Mouse (Mus musculus) hindbrain, embryonic 12.5 days (tissue): ENCODE results near the gene Pgpep1. TPM values are rescaled to one million over a fixed set of nuclear protein-coding genes. Genes with fewer than 3 reads are reported as not detected.

Experiments used
- ATAC-seq: fragments of 200-750 bp; cut with Nextera tagmentation; 2 replicates; pipeline ENCODE4 v1.8.0; 2017; ENCODE audit warnings: moderate TSS enrichment; ENCODE audit not compliant: low FRiP score
- H3K27ac ChIP-seq: fragments of 300-500 bp; sonication (generic); 2 replicates; pipeline ENCODE4 v1.5.1; 2016; ENCODE audit warnings: mild to moderate bottlenecking
- H3K27me3 ChIP-seq: fragments of 300-500 bp; sonication (generic); 2 replicates; pipeline ENCODE4 v1.6.1; 2016; ENCODE audit warnings: mild to moderate bottlenecking
- H3K36me3 ChIP-seq: fragments of 300-500 bp; sonication (generic); 2 replicates; pipeline ENCODE4 v1.6.1; 2016; ENCODE audit warnings: mild to moderate bottlenecking
- H3K4me1 ChIP-seq: fragments of 300-500 bp; sonication (generic); 2 replicates; pipeline ENCODE4 v1.6.1; 2016
- H3K4me2 ChIP-seq: fragments of 300-500 bp; sonication (generic); replicated peaks from 2 replicates; pipeline ENCODE4 v1.6.1; 2016; ENCODE audit warnings: mild to moderate bottlenecking
- H3K4me3 ChIP-seq: fragments of 300-500 bp; sonication (generic); 2 replicates; pipeline ENCODE4 v1.5.1; 2016; ENCODE audit warnings: mild to moderate bottlenecking
- H3K9ac ChIP-seq: fragments of 300-500 bp; sonication (generic); 2 replicates; pipeline ENCODE4 v1.6.1; 2016; ENCODE audit warnings: mild to moderate bottlenecking, moderate library complexity
- H3K9me3 ChIP-seq: fragments of 300-500 bp; sonication (generic); replicated peaks from 2 replicates; pipeline ENCODE4 v1.6.1; 2016; ENCODE audit warnings: mild to moderate bottlenecking
- WGBS: fragments of 180-500 bp; shearing (Covaris S2); methylation state at CpG from one replicate; pipeline ENCODE4 v1.1.7; 2016; 5-methylcytosine and 5-hydroxymethylcytosine counted together
- polyA plus RNA-seq: library from polyadenylated mRNA; unstranded; fragments of >200 nt; fragmentation: Nextera tagmentation; extraction: Ambion mirVana; gene quantifications from 2 replicates; pipeline ENCODE4 v1.2.1, GENCODE M21; 2016

The Pgpep1 gene
- polyA plus RNA-seq, 1 experiment from 2014 or later: 125 TPM

- H3K9ac ChIP-seq: peak within 1 kb of the TSS; percentile 100
- no peaks in the 10 kb centered on the region for H3K27me3 ChIP-seq
- H3K36me3 ChIP-seq: peaks cover 11% of the 10 kb centered on the region
- peak within 1 kb of the TSS; percentile 68 for H3K4me2 ChIP-seq
- peak within 1 kb of the TSS; percentile 98 for H3K27ac ChIP-seq
- H3K4me1 ChIP-seq: peaks cover 57% of the 10 kb centered on the region
- ATAC-seq: peak; percentile 89
- WGBS: under 1% methylated on average over 55 of the region's 69 CpGs
- peak within 1 kb of the TSS; percentile 99 for H3K4me3 ChIP-seq
- H3K9me3 ChIP-seq: no peaks in the 10 kb centered on the region
These were observed 38.3 kb upstream of the Pgpep1 start, which contains the start of gene Jund for GRCm38 (mm10) chr8:70698310-70699109. TSS of gene Jund (plus strand) at chr8:70698949.

DNA sequence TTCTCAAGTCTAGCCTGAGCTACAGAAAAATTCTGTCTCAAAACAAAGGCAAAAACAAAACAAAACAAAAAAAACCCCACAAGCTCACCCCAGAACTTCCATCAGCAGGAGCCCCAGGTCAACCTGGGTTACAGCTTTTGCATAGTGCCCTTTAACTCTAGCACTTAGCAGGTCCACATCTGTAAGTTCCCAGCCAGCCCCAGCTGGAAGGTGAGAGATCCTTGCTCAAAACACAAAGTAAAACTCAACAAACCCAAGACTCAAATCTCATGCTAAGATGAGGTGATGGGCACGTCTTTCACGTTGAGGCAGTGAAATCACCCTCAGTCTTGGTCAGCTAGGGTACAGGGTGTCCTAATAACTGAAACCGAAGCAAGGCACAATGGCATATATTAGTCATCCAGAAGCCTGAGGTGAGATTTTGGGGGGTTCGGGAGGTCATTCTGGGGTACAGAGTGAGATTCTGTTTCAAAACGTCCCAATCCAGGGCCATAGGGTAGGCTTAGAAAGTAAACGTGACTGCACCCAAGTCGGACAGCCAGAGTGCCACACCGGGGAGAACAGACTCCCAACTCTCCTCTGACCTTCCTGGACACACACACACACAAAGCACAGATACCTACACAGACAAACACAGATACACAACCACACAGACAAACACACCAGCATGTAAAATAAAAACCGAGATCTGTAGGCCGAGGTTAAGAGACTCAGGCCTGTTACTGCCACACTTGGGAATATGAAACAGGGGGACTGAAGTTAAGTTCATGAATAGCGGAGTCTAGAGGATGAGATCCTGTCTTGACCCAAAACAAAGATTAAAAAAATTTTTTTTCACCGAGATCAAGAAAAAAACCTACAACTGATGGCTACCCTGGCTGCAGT, 37.4 kb upstream of the Pgpep1 start:
- ATAC-seq: no peak
- H3K4me1 ChIP-seq: peaks cover 50% of the 10 kb centered on the region
- peak overlapping the region; percentile 60 for H3K9ac ChIP-seq
- no peaks in the 10 kb centered on the region for H3K27me3 ChIP-seq
- 0 out of 2 replicates have a peak, but pooled peaks cover 2% of the 10 kb centered on the region for H3K36me3 ChIP-seq
- H3K27ac ChIP-seq: peak overlapping the region; percentile 98
- H3K4me3 ChIP-seq: peak overlapping the region; percentile 99
- 72% methylated on average over 12 of the region's 12 CpGs for WGBS
- peak overlapping the region; percentile 68 for H3K4me2 ChIP-seq
- no peaks in the 10 kb centered on the region for H3K9me3 ChIP-seq

DNA sequence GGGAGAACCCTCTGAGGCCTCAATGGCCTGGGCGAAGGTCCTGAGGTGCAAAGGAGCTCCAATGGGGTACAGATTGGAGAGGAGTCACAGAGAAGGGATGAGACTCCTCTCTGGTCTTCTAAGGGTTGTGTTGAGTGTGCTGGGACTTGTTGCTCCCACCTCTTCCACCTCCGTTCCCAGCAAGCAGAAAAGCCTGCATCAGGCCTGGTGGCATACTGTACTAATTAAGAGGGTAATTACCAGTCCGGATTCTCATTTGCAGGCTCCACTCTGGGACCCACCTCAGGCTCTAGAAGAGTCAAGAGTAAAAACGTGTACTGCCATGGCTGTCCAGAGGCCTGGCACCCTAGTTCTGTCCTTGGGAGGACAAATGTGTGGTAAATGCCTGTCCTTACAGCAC, 36.8 kb upstream of the Pgpep1 start:
- peak overlapping the region; percentile 55 for H3K4me2 ChIP-seq
- H3K9ac ChIP-seq: peak overlapping the region; percentile 56
- H3K4me1 ChIP-seq: peaks cover 48% of the 10 kb centered on the region
- H3K36me3 ChIP-seq: no peaks in the 10 kb centered on the region
- H3K4me3 ChIP-seq: peak overlapping the region; percentile 17
- H3K27me3 ChIP-seq: no peaks in the 10 kb centered on the region
- peak overlapping the region; percentile 77 for H3K27ac ChIP-seq
- H3K9me3 ChIP-seq: no peaks in the 10 kb centered on the region
- no peak for ATAC-seq
- 38% methylated on average over 4 of the region's 4 CpGs for WGBS

- Histone ChIP-seq H3K36me3 (no peaks in the 10 kb centered on the region), H3K4me2 (peak overlapping the region; percentile 55), H3K9ac (peak overlapping the region; percentile 56), H3K4me3 (peak overlapping the region; percentile 17), H3K27me3 (no peaks in the 10 kb centered on the region), H3K9me3 (no peaks in the 10 kb centered on the region), H3K27ac (peak overlapping the region; percentile 77), H3K4me1 (peaks cover 48% of the 10 kb centered on the region)
- 5% methylated on average over 31 of the region's 31 CpGs for whole genome bisulfite sequencing
- ATAC-seq: no peak
These were observed 36.1 kb upstream of the Pgpep1 start for GRCm38 (mm10) chr8:70696019-70696885.

DNA sequence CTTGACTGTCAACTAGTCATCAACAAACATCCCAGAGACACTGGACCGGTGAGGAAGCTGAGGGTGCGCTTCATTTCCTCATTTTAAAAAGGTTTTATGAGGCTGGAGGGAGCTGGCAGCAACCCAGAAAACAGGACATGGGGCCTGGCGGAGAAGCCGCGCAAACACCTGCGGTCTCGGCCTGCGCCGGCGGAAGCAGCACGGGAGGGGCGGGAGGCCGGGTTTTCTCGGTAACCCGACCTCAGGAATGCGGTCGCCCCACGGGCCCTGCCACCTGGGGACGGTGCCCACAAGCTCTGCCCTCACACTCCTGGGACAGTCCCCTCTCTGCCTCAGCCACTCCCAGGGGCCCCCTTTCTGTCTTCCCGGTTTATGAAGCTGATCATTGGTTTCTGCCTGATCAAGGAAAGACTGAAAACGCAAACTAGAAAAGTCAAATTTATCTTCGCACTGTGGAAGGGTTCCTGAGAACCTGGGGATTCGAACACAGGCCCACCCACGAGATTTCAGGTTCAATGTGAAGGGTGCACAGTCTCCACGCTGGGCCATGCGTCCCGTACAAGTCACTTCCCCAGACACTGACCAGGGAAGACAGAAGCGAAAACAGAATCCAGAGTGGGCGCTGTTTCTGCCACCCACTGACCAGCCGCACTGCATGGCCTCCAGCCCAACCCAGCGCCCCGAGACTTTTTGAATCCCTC, 35.3 kb upstream of the Pgpep1 start:
- Histone ChIP-seq H3K36me3 (no peaks in the 10 kb centered on the region), H3K27me3 (no peaks in the 10 kb centered on the region), H3K4me1 (peaks cover 45% of the 10 kb centered on the region), H3K27ac (peak overlapping the region; percentile 77), H3K4me2 (no peak overlapping the region), H3K9me3 (no peaks in the 10 kb centered on the region), H3K9ac (no peak overlapping the region), H3K4me3 (no peak overlapping the region)
- WGBS: 29% methylated on average over 32 of the region's 32 CpGs
- no peak for ATAC-seq

DNA sequence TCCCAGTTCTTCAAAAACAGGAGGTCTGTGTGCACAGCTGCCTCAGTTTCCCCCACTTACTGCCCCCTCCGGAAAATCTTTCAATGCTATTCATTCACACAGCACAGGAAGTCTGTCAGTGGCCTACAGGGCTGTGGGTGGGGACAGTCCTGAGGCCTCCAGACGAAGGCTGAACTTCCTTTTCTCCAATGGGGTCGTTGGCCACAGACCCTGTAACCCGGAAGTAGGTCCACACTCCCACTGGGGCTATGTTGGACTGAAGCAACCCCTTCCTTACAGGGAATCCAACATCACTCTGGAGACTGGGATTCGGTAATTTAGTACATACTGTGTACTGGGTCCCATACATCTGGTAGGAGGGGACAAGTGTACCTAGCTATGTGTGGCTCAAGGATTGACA, 33.4 kb upstream of the Pgpep1 start:
- peaks cover 49% of the 10 kb centered on the region for H3K4me1 ChIP-seq
- no peaks in the 10 kb centered on the region for H3K27me3 ChIP-seq
- WGBS: 83% methylated on average over 5 of the region's 5 CpGs

DNA sequence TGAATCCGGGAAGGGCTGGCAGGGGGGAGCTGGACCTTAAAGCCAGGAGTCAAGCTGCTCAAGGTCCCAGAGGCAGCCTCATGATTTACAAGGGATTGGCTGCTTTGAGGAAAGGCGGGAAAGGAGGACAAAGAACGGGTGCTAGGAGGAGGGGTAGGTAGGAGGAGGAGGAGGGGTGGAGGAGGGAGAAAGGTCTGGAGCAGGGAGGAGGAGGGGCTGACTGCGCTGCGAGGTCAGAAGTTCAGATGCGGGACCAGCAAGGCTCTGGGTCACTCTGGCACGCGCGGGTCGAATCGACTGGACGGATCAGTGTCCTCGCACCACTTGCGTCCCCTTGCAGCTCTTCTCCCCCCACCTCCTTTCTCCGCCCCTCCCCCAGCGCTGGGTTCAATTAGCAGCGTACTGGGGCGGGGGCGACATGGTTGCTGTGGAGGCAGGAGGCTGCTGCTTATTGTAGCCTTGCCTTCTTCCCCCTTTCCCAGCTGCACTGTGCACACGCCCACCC, 31.6 kb upstream of the Pgpep1 start:
- WGBS: 1% methylated on average over 18 of the region's 20 CpGs
- no peaks in the 10 kb centered on the region for H3K36me3 ChIP-seq

More for the DNA sequence above, 33.4 kb upstream of the Pgpep1 start:
- Histone ChIP-seq H3K9me3 (no peaks in the 10 kb centered on the region), H3K4me2 (no peak overlapping the region), H3K4me3 (no peak overlapping the region), H3K9ac (no peak overlapping the region), H3K27ac (no peak overlapping the region), H3K36me3 (no peaks in the 10 kb centered on the region)
- no peak for ATAC-seq

GRCm38 (mm10) chr8:70691230-70691629, 31.0 kb upstream of the Pgpep1 start:
- peak; percentile 0 for ATAC-seq

More for the DNA sequence above, 31.6 kb upstream of the Pgpep1 start:
- Histone ChIP-seq H3K9ac (peak overlapping the region; percentile 42; the same call in 1 of the 2 replicates), H3K9me3 (no peaks in the 10 kb centered on the region), H3K4me3 (peak overlapping the region; percentile 26), H3K27me3 (no peaks in the 10 kb centered on the region), H3K4me1 (peaks cover 35% of the 10 kb centered on the region), H3K27ac (peak overlapping the region; percentile 76), H3K4me2 (peak overlapping the region; percentile 48)
- peak; percentile 67 for ATAC-seq

DNA sequence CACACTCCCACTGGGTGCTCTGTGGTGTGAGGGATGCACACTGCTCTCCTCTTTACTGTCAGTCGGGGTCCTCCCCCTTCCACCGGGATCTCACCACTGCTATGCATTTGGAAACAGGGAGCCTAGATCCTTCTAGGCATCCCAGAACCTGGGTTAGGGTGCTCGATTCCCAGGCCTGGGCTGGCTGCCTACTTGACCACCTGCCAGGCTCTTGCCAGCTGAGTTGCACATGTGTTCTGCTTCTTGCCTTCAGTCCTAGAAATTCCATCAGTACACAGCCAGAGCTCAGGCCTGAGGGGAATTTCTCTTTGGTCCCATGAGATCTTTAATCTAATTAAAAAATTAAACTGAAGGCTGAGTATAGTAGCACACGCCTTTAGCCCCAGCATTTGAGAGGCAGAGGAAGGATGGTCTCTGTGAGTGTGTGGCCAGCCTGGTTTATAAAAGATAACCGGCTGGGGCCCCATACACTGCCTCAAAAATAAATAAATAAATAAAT, 29.8 kb upstream of the Pgpep1 start:
- H3K9ac ChIP-seq: no peak overlapping the region
- no peak overlapping the region for H3K27ac ChIP-seq
- peaks cover 17% of the 10 kb centered on the region for H3K4me1 ChIP-seq
- H3K27me3 ChIP-seq: no peaks in the 10 kb centered on the region
- no peak overlapping the region for H3K4me3 ChIP-seq
- H3K36me3 ChIP-seq: no peaks in the 10 kb centered on the region
- 80% methylated on average over 5 of the region's 5 CpGs for WGBS
- no peak for ATAC-seq
- H3K9me3 ChIP-seq: no peaks in the 10 kb centered on the region
- no peak overlapping the region for H3K4me2 ChIP-seq

More at GRCm38 (mm10) chr8:70691230-70691629, 31.0 kb upstream of the Pgpep1 start:
- H3K4me2 ChIP-seq: peak overlapping the region; percentile 48
- peaks cover 29% of the 10 kb centered on the region for H3K4me1 ChIP-seq
- H3K36me3 ChIP-seq: no peaks in the 10 kb centered on the region
- WGBS: 62% methylated on average over 4 of the region's 4 CpGs
- H3K27ac ChIP-seq: peak overlapping the region; percentile 76
- peak overlapping the region; percentile 26 for H3K4me3 ChIP-seq
- H3K27me3 ChIP-seq: no peaks in the 10 kb centered on the region
- H3K9me3 ChIP-seq: no peaks in the 10 kb centered on the region
- peak overlapping the region; percentile 42; the same call in 1 of the 2 replicates for H3K9ac ChIP-seq

DNA sequence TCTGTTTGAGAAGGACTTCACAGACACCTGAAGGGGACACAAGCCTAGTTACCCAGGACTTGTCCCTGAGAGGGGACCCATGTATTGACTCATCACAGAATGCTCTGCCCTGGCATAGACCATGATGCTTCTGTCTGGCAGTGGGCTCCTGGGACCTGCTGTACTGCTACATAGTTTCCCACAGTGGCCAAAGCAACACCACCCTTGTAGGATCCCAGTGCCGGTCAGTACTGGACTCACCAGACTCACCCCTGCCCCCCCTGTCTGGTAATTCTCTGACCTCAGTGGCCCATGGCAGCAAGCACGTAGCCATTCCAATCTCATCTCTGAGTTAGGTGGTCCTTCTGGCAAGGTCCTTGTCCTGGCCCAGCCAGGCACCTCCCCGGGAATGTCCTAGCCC, 27.9 kb upstream of the Pgpep1 start:
- no peak overlapping the region for H3K4me3 ChIP-seq
- no peak overlapping the region for H3K4me2 ChIP-seq
- H3K27ac ChIP-seq: no peak overlapping the region
- no peak overlapping the region for H3K9ac ChIP-seq
- H3K9me3 ChIP-seq: no peaks in the 10 kb centered on the region
- no peaks in the 10 kb centered on the region for H3K36me3 ChIP-seq
- no peak for ATAC-seq
- no peaks in the 10 kb centered on the region for H3K27me3 ChIP-seq
- 90% methylated on average over 3 of the region's 3 CpGs for WGBS
- H3K4me1 ChIP-seq: peaks cover 17% of the 10 kb centered on the region

DNA sequence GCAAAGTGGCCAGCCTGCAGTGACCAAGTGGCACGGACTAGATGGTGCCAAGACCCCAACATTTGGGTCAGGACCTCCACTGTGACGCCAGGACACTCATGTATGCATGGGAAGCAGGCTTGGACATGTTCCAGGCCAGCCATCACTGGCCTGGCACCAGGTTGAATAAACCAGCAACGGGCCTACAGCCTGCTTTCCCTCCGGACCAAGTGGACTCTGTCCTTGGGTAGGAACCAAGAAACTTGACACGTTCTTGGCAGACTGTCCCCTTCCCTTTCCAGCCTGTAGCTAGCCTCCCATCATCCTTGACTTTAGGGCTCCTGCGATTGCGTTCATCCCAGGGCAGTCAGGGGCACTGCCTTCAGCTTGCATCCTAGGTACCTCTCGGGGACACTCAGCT, 27.4 kb upstream of the Pgpep1 start:
- H3K36me3 ChIP-seq: no peaks in the 10 kb centered on the region

More for the DNA sequence above, 27.4 kb upstream of the Pgpep1 start:
- H3K27me3 ChIP-seq: peaks cover 2% of the 10 kb centered on the region; the same call in 1 of the 2 replicates
- H3K9ac ChIP-seq: no peak overlapping the region
- no peak overlapping the region for H3K27ac ChIP-seq
- H3K9me3 ChIP-seq: no peaks in the 10 kb centered on the region
- H3K4me2 ChIP-seq: no peak overlapping the region
- 87% methylated on average over 8 of the region's 8 CpGs for WGBS
- H3K4me1 ChIP-seq: peaks cover 17% of the 10 kb centered on the region
- no peak overlapping the region for H3K4me3 ChIP-seq
- ATAC-seq: no peak
